Mouse (Mus musculus): ENCODE data around the gene Anks1b.

Anks1b gene

GRCm38 (mm10) chr10:90376605-90377004, 503.3 kb downstream of the Anks1b start:
- no peak for DNase-seq (ENCODE audit: low spot score)

DNA sequence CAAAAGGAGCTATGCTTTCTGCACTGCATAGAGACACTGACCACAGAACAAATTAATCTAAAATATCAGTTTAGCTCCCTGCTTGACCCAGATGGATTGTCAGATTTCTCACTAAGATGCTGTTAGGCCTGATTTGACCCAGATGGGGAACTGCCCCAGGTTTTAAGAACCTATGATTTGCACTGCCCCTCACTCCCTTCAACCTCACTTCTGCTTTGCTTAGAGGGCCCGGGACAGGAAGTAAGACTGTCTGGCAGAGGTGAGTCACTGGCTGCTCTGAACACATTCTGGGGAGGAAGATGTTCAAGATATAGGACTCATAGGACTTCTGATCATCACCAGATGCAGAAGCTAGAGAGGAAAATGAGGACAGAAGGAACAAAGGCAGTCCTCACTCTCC, 506.8 kb downstream of the Anks1b start:
- no peak for DNase-seq (ENCODE audit: low spot score)

GRCm38 (mm10) chr10:90380704-90381339, 507.5 kb downstream of the Anks1b start:
- no peak for DNase-seq (ENCODE audit: low spot score)

DNA sequence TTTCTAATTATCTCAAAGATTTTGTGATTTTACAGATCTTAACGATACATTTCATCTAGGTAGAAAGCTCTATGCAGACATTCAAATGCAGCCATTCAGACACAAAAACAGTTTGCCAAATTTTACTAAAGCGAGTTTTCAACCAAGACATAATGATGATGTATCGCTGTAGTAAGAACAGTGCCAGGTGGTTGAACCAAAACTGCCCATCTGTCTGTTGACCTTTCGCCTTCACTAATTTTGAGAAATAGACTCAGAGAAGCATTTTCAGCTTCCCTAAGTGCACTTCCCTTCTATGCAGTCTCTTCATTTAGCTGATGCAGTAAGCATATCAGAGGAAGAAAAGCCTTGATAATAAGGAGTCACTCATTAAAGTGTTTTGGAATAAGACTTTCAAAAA, 527.1 kb downstream of the Anks1b start:
- DNase-seq (ENCODE audit: low spot score): no peak

DNA sequence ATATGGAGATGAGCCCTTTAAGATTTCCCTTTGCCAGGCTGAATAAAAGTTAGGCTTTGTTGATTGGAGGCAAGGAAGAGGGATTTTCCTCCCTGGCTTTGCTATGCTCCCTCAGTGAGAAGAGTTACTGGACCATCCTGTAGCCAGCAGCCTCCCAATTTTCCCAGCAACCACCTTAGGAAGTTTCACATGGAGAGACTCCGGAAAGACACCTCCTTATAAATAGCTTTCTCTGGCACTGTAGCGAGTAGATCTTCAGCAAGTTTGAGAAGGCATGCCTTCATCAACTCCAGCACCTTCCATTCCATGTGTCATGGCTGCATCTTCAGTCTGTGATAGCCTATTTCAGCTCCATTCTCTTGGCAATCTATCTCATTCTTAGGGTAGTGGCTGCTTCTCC, 535.2 kb downstream of the Anks1b start:
- no peak for DNase-seq (ENCODE audit: low spot score)

DNA sequence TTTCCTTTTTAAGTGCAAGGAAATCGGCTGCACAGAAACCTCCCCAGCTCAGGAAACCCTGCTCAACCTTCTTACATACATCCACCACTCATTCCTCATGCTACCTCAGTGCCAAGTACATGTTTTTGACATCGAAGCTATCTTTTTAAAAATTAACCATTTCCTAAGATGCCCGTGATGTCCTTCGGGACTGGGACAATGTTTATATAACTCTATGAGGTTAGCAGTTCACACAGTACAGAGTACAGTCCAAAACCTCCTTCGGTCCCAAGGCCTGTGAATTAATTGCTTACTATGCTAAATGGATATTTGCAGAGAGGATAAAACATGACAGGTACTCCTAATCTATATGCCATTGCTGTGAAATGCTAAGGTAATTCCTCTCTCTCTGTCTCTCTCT, 558.2 kb downstream of the Anks1b start:
- DNase-seq (ENCODE audit: low spot score): no peak

DNA sequence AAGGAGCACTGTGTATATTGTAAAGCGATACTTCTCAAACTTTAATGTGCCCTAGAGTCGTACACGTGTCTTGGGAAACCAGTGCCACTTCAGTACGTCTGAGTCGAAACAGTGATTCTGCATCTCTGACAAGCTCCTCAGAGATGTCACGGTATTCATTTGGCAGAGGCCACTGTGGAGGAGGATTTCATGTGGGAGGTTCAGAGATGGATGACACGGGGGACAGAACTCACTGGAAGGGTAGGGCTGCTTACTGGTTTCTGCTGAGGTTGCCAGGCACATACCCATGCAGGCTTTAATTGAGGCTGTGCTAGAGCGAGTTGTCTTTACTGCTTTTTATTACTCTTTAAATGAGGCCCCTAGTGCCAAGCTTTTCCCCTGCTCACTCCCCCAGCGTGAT, 558.7 kb downstream of the Anks1b start:
- DNase-seq (ENCODE audit: low spot score): no peak

GRCm38 (mm10) chr10:90432479-90432878, 559.2 kb downstream of the Anks1b start:
- DNase-seq (ENCODE audit: low spot score): no peak

- DNase-seq (ENCODE audit: low spot score): no peak
These were observed 567.7 kb downstream of the Anks1b start for GRCm38 (mm10) chr10:90441036-90441435.

DNA sequence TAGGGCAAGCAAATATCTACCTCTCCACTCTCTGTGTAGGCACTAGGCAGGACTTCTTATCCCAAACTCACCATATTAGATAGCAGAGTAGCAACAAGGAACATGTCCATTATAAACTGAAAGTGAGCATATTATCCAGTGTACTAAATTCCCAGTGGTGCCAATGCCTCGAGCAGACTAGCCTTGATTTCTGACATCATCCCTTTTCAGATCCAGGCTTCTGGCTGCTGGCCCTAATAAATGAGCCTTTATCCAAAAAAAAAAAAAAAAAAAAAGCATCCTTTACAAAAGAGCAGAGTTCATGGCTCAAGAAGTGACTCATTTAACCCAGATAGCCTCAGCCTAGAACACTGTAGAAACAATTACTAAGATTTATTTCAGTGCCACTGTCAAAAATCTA, 568.3 kb downstream of the Anks1b start:
- DNase-seq (ENCODE audit: low spot score): no peak

- DNase-seq (ENCODE audit: low spot score): no peak
These were observed 591.6 kb downstream of the Anks1b start for GRCm38 (mm10) chr10:90464906-90465305.

GRCm38 (mm10) chr10:90465426-90465825, 592.1 kb downstream of the Anks1b start:
- no peak for DNase-seq (ENCODE audit: low spot score)

DNA sequence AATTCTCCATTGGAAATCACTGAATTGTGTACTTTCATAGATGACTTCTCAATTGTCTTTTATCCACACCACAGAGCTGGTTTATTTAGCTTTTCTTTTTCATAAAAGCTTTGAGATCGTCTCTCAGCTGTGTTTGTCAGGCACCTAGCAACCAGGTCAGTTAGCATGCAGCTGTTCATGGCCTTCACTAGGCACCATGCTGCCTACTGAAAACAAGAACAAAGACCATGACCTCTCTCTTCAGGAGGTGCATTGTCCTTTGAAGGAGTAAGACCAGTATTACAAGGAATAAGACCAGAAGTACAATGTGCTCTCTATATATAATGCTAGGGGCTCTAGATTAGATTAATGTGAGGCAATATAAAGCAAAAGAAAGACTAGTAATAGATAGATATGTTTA, 594.2 kb downstream of the Anks1b start:
- no peak for DNase-seq (ENCODE audit: low spot score)

DNA sequence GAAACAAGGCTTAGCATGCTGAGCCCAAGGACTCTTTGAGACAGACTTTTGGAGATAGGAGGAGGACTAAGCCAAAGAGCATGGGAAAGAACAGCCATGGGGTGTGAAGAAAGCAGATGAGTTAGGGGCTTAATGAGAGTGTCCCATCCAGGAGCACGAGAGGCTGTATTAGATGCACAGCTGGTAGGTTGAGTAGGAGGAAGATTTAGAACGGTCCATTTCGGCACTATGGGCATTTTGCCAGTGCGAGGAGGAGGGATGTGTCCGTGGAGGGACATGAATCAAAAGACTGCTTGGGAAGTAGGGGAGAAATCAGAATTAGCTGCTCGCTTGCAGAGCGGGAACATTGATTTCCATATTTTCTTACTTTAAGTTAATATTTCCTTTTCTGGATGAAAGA, 620.1 kb downstream of the Anks1b start:
- DNase-seq (ENCODE audit: low spot score): no peak

DNA sequence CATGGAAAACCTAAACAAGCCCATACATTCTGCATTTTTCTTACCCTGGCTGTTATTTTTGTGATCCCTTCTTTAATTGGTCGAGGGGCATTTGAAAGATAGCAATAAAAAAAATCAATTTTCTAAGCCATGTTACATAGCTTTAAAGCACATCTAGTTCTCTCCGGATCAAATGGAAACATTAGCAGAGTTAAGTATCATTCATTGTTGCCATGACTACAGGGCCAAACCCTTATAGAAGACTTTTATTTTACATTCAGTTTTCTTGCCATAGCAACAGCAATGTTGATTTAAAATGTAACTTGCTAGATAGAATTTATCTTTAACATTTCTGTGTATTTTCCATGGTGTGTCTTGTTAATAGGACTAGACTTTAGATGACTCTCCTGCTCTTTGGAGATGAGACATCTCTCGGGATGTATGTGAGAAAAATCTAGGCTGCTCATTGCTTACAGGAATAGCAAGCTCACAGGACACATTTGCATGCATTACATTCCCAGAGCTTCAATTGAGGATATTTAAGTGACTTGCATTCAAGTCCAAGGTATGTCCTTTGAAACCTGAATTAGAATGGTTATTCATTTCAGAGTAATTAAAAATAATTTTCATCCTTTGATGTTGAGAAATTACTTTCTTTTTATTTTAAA, 620.8 kb downstream of the Anks1b start:
- no peak for DNase-seq (ENCODE audit: low spot score)

GRCm38 (mm10) chr10:90494981-90495516, 621.7 kb downstream of the Anks1b start:
- DNase-seq (ENCODE audit: low spot score): no peak

- no peak for DNase-seq (ENCODE audit: low spot score)
These were observed 634.3 kb downstream of the Anks1b start for GRCm38 (mm10) chr10:90507561-90507960.

GRCm38 (mm10) chr10:90512801-90513200, 639.5 kb downstream of the Anks1b start:
- no peak for DNase-seq (ENCODE audit: low spot score)

DNA sequence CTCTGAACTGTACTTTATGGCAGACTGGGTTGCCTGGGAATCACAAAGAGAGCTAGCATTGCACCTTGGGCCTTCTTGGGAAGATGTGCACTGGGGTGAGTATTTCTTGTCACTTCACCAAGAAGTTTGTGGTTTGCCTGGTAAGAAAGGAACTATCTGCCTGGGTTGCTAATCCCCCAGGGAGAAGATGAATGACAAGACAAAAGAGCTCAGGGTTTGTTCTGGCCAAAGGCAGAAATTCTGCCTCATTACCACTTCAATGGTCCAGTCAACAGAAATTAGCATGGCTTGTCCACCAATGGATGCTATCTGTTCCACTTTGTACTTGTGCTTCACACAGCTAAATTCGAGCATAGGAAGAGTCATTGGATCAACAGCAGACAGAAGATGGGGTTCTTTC, 658.5 kb downstream of the Anks1b start:
- DNase-seq (ENCODE audit: low spot score): no peak

DNA sequence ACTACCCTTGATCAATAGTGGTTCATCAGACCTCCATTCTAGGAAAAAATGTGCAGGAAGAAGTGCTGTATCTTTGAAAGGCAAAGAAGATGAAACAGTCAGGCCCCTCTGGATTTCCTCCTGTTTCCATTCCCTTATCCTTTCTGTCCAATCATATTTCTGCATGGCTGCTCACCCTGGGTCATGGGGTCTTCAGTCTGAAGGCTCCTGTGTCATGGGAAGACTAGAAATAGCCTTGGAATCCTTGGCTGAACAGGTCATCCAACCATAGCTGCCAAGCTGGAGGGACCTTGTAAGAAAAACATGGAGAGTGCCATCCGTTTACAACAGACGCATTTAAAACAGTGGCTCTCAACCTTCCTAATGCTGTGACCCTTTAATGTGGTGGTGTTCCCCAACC, 662.1 kb downstream of the Anks1b start:
- no peak for DNase-seq (ENCODE audit: low spot score)

DNA sequence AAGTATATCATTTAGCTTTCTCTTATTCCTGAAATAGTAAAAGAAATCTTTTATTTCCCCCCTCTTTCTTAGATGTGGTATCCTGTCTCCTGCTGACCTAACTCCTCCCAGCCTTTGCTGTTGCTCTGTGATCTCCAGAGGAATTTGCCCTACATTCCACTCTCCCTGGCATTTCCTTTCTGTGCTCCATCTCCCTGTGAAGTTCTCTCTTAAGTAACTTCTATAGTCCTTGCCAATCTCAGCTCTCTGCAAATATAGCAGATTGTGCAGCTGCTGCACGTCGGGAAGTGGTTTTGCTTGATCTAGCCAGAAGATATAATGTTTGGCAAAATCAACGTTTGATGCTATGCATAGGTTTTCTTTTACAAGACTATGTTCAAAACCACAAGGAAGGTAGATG, 673.3 kb downstream of the Anks1b start:
- DNase-seq (ENCODE audit: low spot score): no peak

DNA sequence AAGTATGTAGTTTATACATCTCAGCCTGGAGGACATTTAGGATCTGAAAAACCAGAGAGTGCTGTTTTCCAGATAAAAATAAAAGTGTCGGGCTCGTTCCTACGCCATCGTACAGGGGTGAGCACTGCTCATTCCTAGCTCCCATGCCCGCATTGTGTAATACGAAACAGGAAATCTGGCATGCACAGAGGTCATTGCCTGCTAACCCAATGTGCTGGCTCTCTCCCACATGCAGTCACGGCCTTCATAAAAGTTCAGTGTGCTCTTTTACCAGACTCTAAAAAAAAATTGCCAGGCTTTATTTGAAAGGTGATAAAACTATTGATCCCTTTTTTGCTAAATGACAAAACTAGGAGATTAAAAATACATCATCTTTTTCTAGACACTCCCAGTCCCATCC, 689.6 kb downstream of the Anks1b start:
- no peak for DNase-seq (ENCODE audit: low spot score)

GRCm38 (mm10) chr10:90576191-90577098, 703.1 kb downstream of the Anks1b start:
- DNase-seq (ENCODE audit: low spot score): no peak

Data from MN1 (cell line).